Mouse (Mus musculus) adrenal gland, postnatal 36 days (tissue): ENCODE results near the gene Dbil5. TPM values are rescaled to one million over a fixed set of nuclear protein-coding genes. Genes with fewer than 3 reads are reported as not detected.

Source experiments
- total RNA-seq, 2 experiments: library from RNA; stranded (reverse); gene quantifications; 2 replicates each; pipeline ENCODE4 v1.2.3; 2021

Dbil5 gene
- total RNA-seq, 2 experiments from 2014 or later = not detected

Other genes starting within 250 kb of the Dbil5 start
- not detected for gene 1700016K19Rik, start 217.7 kb upstream of the Dbil5 start, total RNA-seq
- gene Rflnb, start 189.8 kb upstream of the Dbil5 start, total RNA-seq = 10 to 100 TPM; 19.6 to 28.8 TPM
- gene Vps53, start 38.0 kb upstream of the Dbil5 start, total RNA-seq = 10 to 100 TPM; 49.2 to 54.2 TPM
- gene Fam57a, start 37.9 kb upstream of the Dbil5 start, total RNA-seq = 1 to 10 TPM; 4.8 to 4.9 TPM
- gene Gemin4, start 56 bp downstream of the Dbil5 start, total RNA-seq = 1 to 10 TPM; 8.0 to 8.9 TPM
- 10 to 100 TPM; 18.8 to 21.4 TPM for gene Mrm3, start 26.1 kb downstream of the Dbil5 start, total RNA-seq
- gene Glod4, start 26.1 kb downstream of the Dbil5 start, total RNA-seq = 10 to 100 TPM; 85.0 to 87.2 TPM
- gene Nxn, start 181.5 kb downstream of the Dbil5 start, total RNA-seq = 10 to 100 TPM; 28.3 to 29.7 TPM
- 10 to 100 TPM; 45.9 to 48.6 TPM for gene Timm22, start 189.3 kb downstream of the Dbil5 start, total RNA-seq